Mouse (Mus musculus) heart, adult 8-10 months (tissue): ENCODE data around the gene Neu2. TPM values are rescaled to one million over a fixed set of nuclear protein-coding genes. Genes with fewer than 3 reads are reported as not detected.

Source experiments
- DNase-seq: peaks from one replicate; pipeline ENCODE4 v3.0.0; 2022; ENCODE audit warnings: low spot score
- total RNA-seq, 4 experiments: library from RNA; stranded (reverse); gene quantifications; 2 replicates each; pipeline ENCODE4 v1.2.4; 2022

Gene Neu2
- total RNA-seq, 4 experiments from 2014 or later: not detected

DNA sequence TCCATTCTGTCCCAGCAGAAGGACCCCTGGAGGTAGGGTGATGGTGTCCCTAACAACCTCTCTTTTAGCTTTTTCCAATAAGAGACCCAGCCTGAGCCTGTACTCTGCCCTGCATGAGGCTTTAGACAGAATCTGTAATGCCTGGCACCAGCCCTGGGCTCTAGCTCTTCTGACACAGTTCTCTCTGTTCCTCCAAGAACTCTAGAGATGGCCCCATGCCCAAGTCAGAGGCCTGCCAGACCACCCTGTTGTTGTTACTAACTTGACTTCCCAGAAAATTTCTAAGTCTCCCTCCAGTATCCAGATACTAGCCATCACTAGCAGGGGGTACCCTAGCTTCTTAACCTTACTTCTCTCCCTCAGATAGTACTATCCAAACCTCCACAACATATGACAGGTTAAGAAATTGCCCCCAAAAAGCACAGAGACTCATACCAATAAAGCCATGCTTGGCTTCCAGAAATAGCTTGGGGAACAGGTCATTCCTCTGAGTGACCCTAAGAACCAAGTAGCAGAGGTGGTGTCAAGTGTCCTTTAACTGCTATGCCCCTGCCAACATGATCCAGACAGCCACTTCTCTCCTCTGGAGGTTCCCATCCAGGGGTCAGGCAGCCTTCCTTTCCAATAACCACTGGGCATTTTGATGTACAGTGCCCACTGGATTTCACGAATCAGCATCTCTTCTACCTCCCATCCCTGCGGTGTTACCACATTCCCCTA is 105.0 kb downstream of the Neu2 start:
- DNase-seq: no peak

DNA sequence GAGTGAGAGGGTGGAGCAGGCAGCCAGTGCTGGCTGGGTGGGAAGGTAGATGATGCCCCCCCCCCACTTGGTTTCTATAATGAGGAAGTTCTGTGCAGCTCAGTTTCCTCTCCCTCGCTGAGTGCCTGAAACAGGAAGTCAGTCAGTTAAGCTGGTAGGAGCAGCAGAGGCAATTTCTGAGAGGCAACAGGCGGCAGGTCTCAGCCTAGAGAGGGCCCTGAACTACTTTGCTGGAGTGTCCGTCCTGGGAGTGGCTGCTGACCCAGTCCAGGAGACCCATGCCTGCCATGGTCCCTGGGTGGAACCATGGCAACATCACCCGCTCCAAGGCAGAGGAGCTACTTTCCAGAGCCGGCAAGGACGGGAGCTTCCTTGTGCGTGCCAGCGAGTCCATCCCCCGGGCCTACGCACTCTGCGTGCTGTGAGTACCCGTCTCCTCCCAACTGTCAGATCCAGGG is 110.6 kb downstream of the Neu2 start, which contains the start of gene Inpp5d:
Inpp5d (plus strand) TSS at position 102 of the 458 bp plus-strand sequence.
- peak; percentile 49 for DNase-seq

DNA sequence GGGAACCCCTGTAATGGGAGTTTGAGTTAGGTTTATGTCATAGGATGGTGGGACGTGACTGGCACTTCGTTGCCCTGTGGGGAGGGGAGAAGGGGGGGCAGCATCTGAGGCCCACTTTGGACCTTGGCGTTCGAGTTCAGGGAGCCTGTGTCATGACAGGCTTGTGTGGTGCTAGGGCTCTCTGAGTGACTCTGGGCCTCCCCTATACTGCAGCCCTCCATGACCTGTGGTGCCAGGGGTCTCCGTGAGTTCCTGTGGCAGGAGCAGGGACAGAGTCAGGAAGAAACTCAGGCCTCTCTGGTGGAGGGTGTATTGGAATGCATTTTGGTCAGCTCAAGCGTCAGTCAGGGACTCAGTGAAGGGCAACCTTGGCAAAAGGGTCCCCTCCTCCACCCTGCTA is 111.0 kb downstream of the Neu2 start:
- no peak for DNase-seq

- DNase-seq: no peak
These were observed 111.6 kb downstream of the Neu2 start for GRCm38 (mm10) chr1:87621146-87621857.

GRCm38 (mm10) chr1:87621858-87622279 is 112.2 kb downstream of the Neu2 start:
- DNase-seq: no peak

DNA sequence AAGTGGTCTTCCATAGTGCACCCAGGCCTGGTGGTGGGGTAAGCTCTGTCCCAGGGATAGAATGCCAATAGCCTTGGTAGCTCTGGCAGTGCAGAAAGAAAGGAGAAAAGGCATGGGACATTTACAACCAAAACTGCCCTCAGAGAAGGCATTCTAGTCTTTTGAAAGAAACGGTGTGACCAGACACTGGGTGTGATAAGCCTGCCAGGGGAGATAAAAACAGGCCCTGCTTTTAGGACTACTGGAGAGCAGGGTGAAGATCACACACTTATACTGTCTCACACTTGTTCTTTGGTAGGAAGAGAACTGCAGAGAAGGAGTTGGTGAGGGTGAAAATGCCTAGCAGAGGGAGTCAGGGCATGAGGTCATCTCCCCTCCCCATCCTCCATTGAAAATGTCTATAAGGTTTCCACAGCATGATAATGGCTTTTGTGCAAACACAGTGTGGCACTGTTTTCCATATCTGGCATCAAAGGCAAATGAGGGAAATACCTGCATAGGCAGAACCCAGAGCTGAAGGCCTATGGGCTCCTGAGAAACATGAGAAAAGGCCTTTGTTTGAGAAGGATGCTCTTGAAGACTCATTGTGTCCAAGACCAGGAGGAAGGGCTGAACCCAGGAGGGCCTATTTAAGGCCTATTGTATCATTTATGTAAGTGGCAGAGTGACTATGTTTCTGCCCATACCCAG is 114.4 kb downstream of the Neu2 start:
- DNase-seq: no peak

DNA sequence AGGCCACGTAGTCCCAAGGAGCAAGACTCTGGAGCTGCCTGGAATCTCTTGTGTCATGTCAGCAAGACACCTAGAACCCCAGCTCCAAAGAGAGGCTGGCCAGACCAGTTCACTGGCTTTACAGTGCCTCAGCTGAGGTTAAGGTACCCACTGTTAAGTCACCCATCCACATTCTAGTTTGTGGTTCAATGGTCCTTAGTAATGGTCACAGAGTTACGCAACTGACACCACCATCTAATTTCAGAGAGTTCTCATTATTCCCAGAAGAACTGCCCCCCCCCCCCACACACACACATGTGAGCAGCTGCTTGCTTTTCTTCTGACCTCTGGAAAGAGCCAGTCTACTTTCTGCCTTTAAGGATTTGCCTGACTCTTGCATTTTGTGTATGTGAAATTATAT is 115.1 kb downstream of the Neu2 start:
- DNase-seq: no peak

DNA sequence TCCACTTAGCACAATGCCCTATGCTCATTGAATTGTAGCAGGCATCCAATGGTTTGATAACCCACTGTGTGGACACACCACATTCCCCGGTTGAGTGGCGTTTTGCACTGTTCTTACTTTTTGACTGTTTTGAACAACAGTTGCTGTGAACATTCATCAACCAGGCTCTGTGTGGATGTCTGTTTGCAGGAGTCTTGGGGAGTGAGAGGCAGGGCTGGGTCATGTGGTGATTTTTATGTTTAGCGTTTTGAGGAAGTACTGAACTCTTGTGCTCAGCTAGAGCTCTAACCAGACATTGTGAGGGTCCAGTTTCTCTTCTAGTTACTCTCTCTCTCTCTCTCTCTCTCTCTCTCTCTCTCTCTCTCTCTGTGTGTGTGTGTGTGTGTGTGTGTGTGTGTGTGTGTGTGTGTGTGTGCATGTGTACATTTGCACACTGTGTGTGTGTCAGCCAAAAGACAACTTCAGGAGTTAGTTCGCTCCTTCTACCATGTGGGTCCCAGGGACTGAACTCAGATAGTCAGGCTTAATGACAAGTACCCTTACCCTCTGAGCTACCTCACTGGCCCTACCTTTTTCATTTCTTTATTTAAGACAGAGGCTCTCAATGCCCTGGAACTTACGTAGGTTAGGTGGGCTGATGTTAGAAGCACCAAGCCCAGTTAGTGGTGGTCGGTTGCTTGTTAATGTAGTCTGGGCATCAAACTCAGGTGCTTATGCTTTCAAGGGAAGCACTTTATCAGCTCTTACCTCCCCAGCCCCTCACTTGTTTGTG is 115.8 kb downstream of the Neu2 start:
- DNase-seq: no peak

- DNase-seq: peak; percentile 73
These were observed 116.7 kb downstream of the Neu2 start for GRCm38 (mm10) chr1:87626344-87626743.

DNA sequence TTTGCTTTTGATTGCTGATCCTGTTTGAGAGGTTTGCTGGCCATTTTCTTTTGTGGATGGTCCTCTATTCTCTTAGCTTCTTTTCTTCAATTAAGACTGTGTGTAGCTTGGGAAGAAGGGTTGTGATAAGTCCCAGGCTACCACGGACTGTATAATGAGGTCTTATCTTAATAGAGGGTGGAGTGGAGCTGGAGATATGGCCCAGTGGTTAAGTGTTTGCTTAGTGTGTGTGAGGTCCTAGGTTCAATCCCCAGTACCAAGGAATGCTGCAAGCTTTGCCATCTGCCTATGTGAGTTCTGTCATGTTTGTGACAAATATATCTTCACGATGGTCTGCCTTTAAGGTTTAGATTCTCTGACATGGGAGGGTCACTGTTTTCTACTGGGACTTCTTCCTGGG is 118.4 kb downstream of the Neu2 start:
- no peak for DNase-seq

GRCm38 (mm10) chr1:87631584-87631983 is 121.9 kb downstream of the Neu2 start:
- DNase-seq: no peak

DNA sequence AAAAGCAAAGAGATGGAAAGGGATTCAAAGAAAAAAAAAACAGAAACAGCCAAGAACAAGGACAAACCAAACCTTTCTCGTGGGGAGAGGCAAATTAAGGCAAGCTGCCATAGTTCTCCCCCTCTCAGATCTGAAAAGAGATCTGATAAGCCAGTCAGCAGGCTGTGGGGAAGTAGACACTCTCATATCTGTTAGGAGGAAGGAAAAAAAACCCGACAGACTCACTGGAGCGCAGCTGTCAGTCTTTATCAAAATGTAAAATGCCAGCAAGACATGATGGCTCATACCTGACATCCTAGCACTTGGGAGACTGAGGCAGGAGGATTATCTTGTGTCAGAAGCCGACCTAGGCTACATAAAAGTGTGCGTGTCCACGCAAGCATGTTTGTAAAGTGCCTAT is 122.5 kb downstream of the Neu2 start:
- no peak for DNase-seq

GRCm38 (mm10) chr1:87636716-87637117 is 127.0 kb downstream of the Neu2 start:
- no peak for DNase-seq

DNA sequence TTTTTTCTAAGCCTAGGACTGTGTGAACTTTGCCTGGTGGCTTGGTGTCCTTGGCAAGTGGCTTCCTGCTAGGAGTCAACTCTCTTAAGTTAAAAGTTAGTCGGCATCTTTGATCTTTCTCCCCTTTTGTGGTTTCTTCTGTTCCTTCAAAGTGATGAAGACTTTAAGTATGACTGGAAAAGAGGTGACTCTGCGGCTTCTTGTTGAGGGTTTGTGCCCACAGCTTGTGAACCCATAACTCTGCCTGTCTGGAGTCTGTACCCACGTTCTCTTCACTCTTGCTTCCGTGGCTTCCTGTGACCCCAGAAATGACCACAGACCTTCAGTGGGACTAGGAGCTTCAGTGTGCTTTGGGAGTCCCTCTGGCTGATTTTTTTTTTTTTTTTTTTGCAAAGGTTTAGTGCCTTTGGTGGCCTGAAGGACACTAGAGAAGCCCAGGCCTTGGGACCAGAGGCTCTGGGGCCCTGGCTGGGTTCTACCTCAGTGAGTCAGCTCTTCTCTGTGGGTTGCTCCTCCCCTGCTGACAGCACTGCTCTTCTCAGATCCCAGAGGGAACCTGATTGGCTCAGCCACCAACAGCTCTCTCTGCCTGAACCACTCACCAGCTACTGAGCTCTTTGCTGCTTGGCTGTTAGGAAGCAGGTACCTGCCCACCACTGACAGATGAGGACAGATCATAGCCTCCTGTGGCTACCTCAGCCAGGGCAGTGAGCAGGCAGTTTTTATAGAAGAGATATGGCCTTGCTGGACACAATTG is 127.6 kb downstream of the Neu2 start:
- no peak for DNase-seq

- DNase-seq: no peak
These were observed 128.3 kb downstream of the Neu2 start for GRCm38 (mm10) chr1:87637878-87638600.

DNA sequence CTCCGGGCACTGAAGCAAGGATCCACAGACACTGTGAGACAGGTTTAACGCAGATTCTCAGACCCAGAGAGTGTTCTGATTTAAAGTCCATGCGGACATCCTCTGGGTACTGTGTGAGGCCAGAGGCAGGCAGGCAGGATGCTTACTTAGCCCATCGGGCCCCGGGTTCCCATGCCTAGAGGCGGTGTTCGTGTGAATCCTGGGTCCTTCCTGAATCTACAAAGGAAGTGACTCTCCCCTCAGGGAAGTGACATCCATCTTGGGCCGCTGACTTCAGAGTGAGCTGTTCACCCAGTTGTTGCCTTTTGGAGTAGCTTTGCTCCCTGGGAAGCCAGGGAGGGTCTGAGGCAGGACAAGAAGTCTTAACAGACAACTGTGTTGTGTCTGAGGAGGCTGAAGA is 130.0 kb downstream of the Neu2 start:
- DNase-seq: no peak

GRCm38 (mm10) chr1:87640165-87640661 is 130.5 kb downstream of the Neu2 start:
- DNase-seq: peak; percentile 50

GRCm38 (mm10) chr1:87643016-87643415 is 133.3 kb downstream of the Neu2 start:
- no peak for DNase-seq

DNA sequence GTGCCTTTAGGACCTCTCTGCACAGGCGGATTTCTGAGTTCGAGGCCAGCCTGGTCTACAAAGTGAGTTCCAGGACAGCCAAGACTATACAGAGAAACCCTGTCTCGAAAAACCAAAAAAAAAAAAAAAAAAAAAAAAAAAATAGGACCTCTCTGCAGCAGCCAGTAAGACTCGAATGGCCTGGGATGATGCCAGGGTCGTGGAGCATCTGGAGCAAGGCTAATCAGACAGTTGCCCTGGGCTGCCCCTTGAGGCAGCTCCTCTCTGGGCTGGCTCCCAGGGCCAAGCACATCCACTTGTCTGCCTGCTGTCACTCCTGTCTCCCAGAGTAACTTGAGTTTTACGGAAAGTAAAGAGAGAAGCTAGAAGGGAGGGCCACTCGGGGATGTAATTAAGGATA is 135.4 kb downstream of the Neu2 start:
- DNase-seq: no peak

DNA sequence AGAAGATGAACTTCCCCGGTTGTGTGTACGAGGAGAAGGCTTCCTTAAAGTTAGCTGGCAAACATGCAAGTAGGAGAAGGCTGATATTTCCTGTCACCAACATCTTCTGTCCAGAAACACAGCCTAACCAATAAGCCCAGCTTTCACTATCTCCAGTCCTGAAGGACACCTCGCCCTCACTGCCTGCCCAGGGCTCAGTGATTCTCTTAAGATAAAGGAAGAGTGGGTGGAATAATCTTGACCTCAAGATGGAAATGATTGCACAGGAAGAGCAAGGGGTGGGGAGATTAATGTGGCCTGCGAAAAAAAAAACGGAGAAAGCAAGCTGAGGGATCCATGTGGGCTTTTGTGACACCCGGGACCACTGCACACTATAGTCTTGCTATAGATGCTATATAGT is 136.1 kb downstream of the Neu2 start:
- DNase-seq: no peak
